Mouse (Mus musculus): ENCODE measurements around the gene Dscaml1. TPM values are rescaled to one million over a fixed set of nuclear protein-coding genes. Genes with fewer than 3 reads are reported as not detected.
A peak's percentile ranks its signal among the peaks of the same experiment; 100 is the strongest.

The Dscaml1 gene
- total RNA-seq, 2 experiments from 2014 or later = not detected

DNA sequence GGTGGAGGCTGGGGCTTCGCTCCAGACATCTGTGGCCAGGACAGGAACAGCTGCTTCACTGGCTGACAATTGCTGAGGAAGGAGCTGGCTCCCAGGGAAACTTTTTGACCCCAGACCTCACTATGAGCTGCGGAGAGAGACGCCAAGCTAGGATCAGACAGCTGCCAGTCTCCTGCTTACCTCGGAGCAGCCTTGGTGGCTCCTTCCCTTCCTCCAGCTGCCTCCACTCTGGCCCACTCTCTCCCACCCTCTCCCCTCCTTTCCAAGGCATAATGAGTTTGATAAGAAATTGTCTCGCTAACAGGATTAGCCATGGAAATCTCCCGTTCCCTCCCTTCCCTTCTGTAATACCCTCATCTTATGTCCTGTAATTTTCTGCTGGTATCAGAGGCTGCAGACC lies 219.1 kb downstream of the Dscaml1 start:
- intact Hi-C loops (cut with DNase I) = no loop called here
- Histone ChIP-seq H3K27ac (no peak overlapping the region), H3K4me3 (no peak overlapping the region)
- no peak for DNase-seq
- no peak for TF ChIP-seq CTCF (IDR thresholded peaks at IDR 0.05)

DNA sequence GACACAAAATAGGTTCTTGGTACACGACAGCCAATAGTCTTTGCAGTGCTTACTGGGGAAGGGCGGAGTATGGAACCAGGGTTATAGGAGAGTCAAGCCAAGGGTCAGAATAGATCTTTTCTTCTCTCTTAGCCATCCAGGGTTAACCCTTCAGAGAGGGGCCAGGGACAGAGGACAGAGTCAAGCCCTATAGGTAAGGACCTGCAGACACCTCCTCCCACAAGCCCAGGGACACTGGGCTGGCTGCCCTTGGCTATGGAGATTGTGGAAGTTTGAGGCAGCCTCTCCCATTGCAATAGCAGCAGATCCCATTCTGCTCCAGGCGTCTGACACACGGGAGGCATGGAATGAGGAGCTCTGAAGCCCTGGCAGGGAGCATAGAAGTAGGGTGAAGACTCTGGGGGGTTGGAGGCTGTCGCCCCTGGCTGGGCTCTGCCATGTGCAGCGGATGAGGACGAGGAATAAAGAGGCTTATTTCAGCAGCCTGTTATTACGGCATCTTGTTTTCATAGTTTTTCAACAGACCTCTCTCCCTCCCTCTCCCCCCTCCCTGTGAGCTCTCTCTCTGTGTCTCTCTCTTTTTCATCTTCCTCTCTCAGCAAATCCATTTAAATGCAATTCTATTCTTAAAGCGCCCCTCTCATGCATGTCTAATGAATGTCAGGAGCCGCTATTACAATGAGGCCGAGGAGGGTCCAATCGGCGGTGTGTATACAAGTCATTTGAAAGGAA lies 224.8 kb downstream of the Dscaml1 start:
- DNase-seq = no peak
- H3K27ac ChIP-seq = no peak overlapping the region
- no peak for TF ChIP-seq CTCF (IDR thresholded peaks at IDR 0.05)
- intact Hi-C loops (cut with DNase I) = no loop called here
- no peak overlapping the region for H3K4me3 ChIP-seq

- no peak for TF ChIP-seq CTCF (IDR thresholded peaks at IDR 0.05)
- Histone ChIP-seq H3K4me3 (no peak overlapping the region), H3K27ac (no peak overlapping the region)
- intact Hi-C loops (cut with DNase I) = no loop called here
- no peak for DNase-seq
Observed at GRCm38 (mm10) chr9:45651810-45652177, 225.4 kb downstream of the Dscaml1 start.

DNA sequence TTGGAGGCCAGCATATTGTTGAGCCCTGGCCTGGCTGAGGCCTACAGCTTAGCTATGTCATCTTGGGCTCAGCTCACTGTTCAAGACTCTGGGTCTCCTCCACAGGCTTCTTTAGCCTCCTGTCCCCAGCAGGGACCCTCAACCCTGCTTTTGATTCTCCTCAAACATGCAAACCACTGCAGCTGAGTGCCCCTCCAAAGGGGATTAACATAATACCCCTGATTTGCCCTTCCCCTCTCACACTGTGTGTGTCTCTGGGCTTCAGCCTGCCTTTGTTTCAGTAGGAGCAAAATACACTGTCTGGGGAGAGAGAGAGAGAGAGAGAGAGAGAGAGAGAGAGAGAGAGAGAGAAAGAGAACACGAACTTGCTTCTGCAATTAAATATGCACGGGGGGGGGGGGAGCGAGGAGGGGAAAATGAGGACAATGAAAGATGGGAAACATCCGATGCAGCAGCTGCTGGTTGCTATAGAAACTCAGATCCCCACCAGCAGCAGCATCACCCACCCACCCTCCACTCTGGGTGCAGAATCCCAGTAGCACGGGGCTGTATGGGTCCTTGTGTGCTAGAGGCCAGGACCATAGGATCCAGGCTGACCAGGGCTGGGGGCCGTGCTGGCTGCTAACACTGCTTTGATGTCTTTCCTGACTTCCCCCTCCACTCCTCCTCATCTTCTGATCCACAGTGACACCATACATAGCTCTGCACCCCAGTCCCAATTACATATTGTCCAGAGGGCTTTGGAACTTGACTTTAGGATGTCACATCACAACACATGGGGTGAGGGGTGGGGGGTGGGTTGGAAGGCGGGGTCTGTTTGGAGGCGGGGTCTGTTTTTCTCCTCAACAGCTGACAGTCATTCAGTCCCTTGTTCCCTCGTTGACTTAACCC lies 231.0 kb downstream of the Dscaml1 start:
- no peak overlapping the region for H3K4me3 ChIP-seq
- DNase-seq = no peak
- intact Hi-C loops (cut with DNase I) = no loop called here
- no peak overlapping the region for H3K27ac ChIP-seq
- no peak for TF ChIP-seq CTCF (IDR thresholded peaks at IDR 0.05)

GRCm38 (mm10) chr9:45660191-45660590 lies 233.8 kb downstream of the Dscaml1 start:
- no peak for DNase-seq
- intact Hi-C loops (cut with DNase I) = no loop called here
- Histone ChIP-seq H3K27ac (no peak overlapping the region), H3K4me3 (no peak overlapping the region)
- no peak for TF ChIP-seq CTCF (IDR thresholded peaks at IDR 0.05)

GRCm38 (mm10) chr9:45662471-45662870 lies 236.0 kb downstream of the Dscaml1 start:
- no peak for TF ChIP-seq CTCF (IDR thresholded peaks at IDR 0.05)
- no peak for DNase-seq
- no peak overlapping the region for H3K27ac ChIP-seq
- H3K4me3 ChIP-seq = no peak overlapping the region
- intact Hi-C loops (cut with DNase I) = no loop called here

GRCm38 (mm10) chr9:45663386-45664315 lies 237.2 kb downstream of the Dscaml1 start:
- no peak for TF ChIP-seq CTCF (IDR thresholded peaks at IDR 0.05)
- H3K4me3 ChIP-seq = no peak overlapping the region
- H3K27ac ChIP-seq = no peak overlapping the region
- intact Hi-C loops (cut with DNase I) = no loop called here
- DNase-seq = no peak

DNA sequence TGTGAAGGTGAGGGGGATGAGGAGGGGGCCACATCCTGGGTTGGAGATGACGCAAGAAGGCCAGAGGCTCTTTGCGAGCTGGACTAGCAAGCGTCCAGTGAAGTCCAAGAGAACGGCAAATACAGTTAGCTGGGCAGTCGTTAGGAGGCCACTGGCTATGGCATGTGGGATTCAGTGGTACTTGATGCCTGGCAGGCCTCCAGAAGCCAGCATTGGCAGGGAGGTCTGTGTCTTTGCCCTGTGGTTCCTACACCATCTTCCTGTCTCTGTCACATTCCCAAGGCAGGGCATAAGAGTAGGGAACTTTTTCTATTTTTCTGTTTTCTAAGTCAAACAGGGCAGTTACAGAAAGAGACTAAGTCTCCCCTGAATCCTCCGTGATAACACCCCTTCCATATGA lies 237.9 kb downstream of the Dscaml1 start:
- H3K27ac ChIP-seq = no peak overlapping the region
- TF ChIP-seq CTCF (IDR thresholded peaks at IDR 0.05) = no peak
- H3K4me3 ChIP-seq = no peak overlapping the region
- no peak for DNase-seq
- intact Hi-C loops (cut with DNase I) = no loop called here

DNA sequence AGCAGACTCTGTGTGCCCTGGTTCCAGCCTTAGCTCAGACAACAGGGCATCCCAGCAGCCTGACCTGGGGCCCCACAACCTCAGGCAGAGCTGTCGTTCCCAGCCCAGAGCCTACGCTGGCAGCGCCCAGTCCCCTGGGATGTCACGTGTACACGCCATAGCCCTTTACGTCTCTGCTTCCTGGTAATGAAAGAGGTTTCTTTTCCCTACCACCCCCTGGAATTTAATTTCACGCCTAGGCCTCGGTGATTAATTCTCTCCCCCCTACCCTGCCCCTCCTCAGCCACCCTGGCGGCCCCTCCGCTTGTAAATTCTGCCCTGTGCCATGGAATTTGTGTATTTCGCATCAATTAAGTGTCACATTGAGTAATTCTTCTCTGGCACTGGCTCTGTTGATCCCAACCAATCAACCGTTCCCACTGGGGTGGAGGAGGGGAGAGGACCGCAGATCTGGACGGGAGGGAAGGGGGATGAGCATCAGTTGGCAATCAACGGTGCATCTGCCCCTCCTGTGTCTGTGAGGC lies 238.5 kb downstream of the Dscaml1 start:
- DNase-seq = no peak
- no peak for TF ChIP-seq CTCF (IDR thresholded peaks at IDR 0.05)
- Histone ChIP-seq H3K27ac (no peak overlapping the region), H3K4me3 (no peak overlapping the region)
- intact Hi-C loops (cut with DNase I) = no loop called here

GRCm38 (mm10) chr9:45675931-45676330 lies 249.5 kb downstream of the Dscaml1 start:
- H3K4me3 ChIP-seq = no peak overlapping the region
- H3K27ac ChIP-seq = no peak overlapping the region
- no peak for DNase-seq
- intact Hi-C loops (cut with DNase I) = no loop called here
- no peak for TF ChIP-seq CTCF (IDR thresholded peaks at IDR 0.05)

DNA sequence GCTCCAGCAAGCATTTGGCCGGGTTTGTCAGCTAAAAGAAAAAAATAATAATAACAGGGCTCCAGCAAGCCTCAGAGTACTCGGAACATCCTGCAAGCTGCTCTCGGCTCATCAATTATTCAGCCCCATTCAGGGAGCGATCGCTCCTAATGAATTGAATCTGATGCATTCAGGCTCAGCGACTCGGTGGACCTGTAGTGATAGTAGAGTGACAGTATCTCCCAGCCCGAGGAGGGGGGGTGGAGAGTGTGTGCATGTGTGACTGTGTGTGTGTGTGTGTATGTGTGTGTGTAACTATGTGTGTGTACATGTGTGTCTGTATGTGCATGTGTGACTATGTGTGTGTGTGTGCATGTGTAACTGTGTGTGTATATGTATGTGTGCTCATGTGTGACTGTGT lies 250.2 kb downstream of the Dscaml1 start:
- no peak for TF ChIP-seq CTCF (IDR thresholded peaks at IDR 0.05)
- no peak for DNase-seq
- H3K4me3 ChIP-seq = no peak overlapping the region
- intact Hi-C loops (cut with DNase I) = no loop called here
- H3K27ac ChIP-seq = no peak overlapping the region

DNA sequence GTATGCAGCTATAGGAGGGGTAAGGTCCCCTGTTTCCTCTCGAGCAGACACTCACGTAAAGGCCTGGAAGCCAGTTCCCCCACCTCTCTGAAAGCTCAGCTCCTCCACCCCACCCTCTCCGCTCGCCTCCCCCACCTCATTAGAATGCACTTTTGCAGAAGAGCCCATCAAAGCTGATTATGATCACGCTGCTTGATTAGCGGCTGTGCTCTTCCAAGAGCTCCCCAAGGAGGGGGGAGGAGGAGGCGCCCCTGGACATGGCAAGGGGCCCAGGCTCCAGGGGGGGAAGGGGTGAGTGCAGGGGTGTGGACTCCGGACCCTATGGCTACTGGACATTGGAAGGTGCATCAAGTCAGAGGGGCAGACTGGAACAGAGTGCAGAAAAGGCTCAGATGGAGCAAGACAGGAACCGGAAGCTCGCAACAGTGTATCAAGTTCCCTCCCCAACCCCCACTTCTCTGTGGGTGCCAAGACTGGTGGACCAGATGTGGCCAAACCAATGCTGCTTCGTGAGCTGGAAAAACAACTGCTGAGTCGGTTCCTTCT lies 250.9 kb downstream of the Dscaml1 start:
- peak overlapping the region; percentile 49 for H3K4me3 ChIP-seq
- intact Hi-C loops (cut with DNase I) = no loop called here
- TF ChIP-seq CTCF (IDR thresholded peaks at IDR 0.05) = no peak
- DNase-seq = peak; percentile 59
- H3K27ac ChIP-seq = no peak overlapping the region
